Mouse (Mus musculus) embryonic stem cell, embryonic (primary cell): ENCODE data around the gene Arhgap9.

ENCODE experiments used
- CTCF ChIA-PET, 4 experiments: fragments of 300-600 bp in 2 of 4; fragments of 350-600 bp in 2 of 4; sonication (Branson Sonifier 250); formaldehyde crosslinking; loops; one replicate each; lab custom pipeline; 2022; ENCODE audit warnings: inconsistent platforms in 2 of 4; lab: Charles Lee
- POLR2A ChIA-PET, 4 experiments: fragments of 300-600 bp in 2 of 4; fragments of 350-600 bp in 2 of 4; sonication (Branson Sonifier 250); formaldehyde crosslinking; loops; one replicate each; lab custom pipeline; 2022; ENCODE audit warnings: antibody characterized with exemption in 4 of 4, inconsistent platforms in 1 of 4; lab: Charles Lee

Gene Arhgap9

DNA sequence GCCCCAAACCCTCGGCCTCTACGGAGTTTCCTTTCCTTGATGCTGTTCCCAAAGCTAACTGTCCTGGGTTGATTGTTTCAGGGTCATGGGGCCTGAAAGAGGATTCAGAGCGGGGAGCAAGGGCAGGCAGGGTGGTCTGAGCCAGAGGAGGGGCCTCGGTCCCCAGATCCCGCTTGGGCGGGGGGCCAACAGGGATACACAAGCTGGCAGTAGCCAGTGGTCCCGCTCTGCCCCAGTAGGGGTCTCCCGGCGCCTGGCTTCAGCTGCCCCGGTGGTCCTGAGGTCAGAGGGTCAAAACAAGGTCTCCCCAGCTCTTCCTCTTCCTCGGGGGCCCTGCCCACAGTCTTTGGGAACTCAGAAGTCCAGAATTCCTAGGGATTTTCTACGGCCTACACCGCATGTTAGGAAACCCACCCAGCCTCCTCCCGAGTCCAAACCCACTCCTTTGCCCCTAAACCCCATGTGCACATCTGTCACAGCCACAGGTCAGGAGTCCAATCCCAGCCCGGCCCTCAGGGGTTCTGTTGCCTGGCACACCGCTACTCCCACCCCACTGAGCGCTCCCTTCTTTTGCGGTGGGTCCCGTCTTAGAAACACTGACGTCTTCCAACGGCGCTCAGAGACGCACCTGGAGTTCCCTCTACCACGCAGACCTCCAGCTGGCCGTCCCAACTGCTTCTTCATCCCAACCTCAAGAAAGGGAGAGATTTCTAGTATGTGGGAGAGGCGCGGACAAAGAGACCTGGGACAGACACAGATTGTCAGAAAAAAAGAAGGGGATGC, 19.0 kb downstream of the Arhgap9 start:
- CTCF ChIA-PET, result interaction anchor here (0.9 to 13.4 kb wide), 9 partner anchors 9 to 336 kb away, joined by 3 to 180 read pairs (median 20); partner anchors contain the start of gene Arhgap9 (in 1 of the 4)

DNA sequence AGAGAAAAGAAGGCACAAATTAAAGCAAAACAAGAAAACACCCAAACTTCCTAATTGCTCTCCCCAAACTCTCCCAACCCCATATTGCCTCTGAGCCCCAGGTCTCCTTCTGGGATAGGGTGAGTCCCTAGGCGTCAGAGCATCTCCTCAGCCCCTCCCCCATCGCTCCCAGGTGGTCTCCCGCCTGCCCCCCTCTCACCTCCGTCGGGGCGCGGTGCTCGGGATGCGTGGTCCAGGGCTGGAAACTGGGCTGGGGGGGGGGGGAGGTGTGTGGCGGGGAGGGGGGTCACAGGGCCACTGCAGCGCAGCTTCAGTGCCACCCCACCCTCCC, 19.6 kb downstream of the Arhgap9 start:
- POLR2A ChIA-PET, result interaction anchor here in 3 of 4 experiments (0.6 to 5.7 kb wide), 17 partner anchors 9 to 1366 kb away, joined by 3 to 26 read pairs (median 5); partner anchors contain the start of gene Pip4k2c (in 1 of the 3)
- CTCF ChIA-PET, result interaction anchor here (0.6 to 13.4 kb wide), 15 partner anchors 9 to 338 kb away, joined by 3 to 180 read pairs (median 4); partner anchors contain the start of genes Arhgap9 (in 2 of the 4) and Agap2 (in 1 of the 4)

More for the DNA sequence above, 19.0 kb downstream of the Arhgap9 start:
- POLR2A ChIA-PET, result interaction anchor here in 3 of 4 experiments (0.7 to 6.4 kb wide), 14 partner anchors 9 to 170 kb away, joined by 3 to 46 read pairs (median 4); partner anchors contain the start of genes Mars (in 1 of the 3) and Pip4k2c (in 1 of the 3)

DNA sequence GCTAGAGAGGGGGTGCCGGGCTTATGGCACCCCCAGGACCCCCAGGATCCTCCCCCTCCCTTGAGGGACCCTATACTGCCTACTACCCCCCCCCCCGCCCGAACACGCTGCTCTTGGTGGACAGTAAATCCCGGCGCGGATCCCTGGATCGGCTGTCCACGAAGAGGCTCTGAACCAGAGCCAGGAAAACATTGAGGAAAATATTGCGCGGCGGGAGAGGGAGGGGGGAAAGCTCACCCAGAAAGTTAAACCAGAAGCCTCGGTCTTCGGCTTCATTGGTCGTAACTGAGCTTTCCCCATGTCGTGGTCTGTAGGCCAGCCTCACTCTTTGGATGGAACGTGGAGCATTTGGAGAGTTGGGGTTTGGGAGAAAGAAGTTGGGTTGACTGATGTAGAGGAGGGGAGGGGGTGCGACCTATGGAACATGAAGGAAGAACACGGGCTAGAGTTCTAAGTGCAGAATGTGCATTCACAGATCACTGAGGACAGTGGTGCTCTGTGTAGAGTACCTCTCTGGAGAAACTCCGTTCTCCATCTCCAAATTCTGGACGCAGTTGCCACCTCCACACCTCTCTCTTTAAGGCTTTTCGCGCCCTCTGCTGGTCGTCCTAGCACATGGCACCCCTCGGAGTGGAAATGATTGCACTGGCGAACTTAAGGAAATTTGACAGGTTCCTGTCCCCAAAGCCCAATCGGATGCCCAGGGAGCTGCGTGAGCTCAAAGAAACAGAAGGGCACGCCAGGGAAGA, 20.3 kb downstream of the Arhgap9 start, which contains the start of gene Gli1:
Gene Gli1 (minus strand): TSS at position 84 of the 749 bp plus-strand sequence.
- POLR2A ChIA-PET, result interaction anchor here in 3 of 4 experiments (0.6 to 4.6 kb wide), 20 partner anchors 8 to 1365 kb away, joined by 3 to 25 read pairs (median 4); partner anchors contain the start of gene Pip4k2c (in 2 of the 3)
- CTCF ChIA-PET, result interaction anchor here (0.6 to 13.4 kb wide), 16 partner anchors 8 to 337 kb away, joined by 3 to 180 read pairs (median 4); partner anchors contain the start of genes Arhgap9 (in 2 of the 4) and Agap2 (in 1 of the 4)

DNA sequence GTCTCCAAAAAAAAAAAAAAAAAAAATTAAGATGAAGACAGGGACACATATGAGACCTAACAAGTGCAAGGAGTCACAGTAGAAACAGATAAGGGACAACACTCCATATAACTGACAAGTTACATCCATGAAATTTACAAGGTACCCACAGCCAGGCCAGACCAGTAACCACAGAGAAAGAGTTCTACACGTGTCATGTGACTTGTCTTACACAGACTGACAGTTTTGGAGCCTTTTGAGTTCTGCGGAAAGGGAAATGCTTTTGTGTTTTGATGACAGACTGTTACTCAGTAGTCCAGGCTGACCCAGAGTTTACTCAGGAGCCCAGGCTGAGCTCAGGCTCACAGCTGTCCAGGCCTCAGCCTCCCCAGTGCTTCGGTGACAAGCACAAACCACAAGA, 21.3 kb downstream of the Arhgap9 start:
- CTCF ChIA-PET, result interaction anchor here (0.6 to 13.4 kb wide), 8 partner anchors 7 to 408 kb away, joined by 3 to 180 read pairs (median 5); partner anchors contain the start of gene Arhgap9 (in 2 of the 4)
- POLR2A ChIA-PET, result interaction anchor here in 2 of 4 experiments (1.3 to 4.6 kb wide), 4 partner anchors 8 to 371 kb away, joined by 4 to 25 read pairs (median 4); partner anchors contain the start of gene Pip4k2c (in 1 of the 2)

DNA sequence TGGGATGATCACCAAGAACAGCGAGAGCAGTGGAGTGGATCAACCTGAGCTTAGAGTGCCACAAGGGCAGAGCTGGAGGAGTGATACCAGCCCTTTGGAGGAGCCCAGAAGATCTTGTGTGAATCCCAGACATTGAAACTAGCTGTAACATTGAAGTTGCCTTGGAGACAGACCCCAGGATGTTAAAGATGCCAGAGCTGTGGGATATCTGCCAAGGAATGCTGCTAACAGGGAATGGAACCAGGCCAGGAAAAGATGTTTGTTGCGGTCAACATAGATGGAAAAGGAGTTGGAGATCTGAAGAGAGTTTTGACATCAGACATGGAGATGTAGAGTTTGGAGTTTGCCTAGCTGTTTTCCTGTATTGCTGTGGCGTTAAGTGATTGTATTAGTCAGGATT, 24.4 kb downstream of the Arhgap9 start:
- ChIA-PET POLR2A (no interaction called here), CTCF (interaction anchor here in 2 of 4 experiments (1.1 to 1.6 kb wide), 3 partner anchors 24 to 167 kb away, joined by 3 to 4 read pairs (median 3); partner anchors contain the start of gene R3hdm2 (in 1 of the 2))

DNA sequence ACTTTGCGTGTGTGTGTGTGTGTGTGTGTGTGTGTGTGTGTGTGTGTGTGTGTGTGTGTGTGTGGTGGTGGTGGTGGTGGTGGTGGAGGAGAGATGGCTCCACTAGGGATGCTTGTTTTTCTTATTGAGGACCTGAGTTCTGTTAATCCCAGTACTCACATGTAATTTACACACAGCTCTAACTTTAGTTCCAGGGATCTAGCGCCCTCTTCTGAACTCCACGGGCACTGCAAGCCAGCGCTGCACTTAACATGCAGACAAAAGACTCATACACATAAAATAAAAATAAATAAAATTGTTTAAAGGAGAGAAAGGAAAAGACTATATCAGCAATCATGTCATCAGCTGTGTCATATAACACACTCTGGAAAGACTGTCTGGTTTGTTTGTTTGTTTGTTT, 27.2 kb downstream of the Arhgap9 start:
- ChIA-PET CTCF (interaction anchor here (0.5 to 5.2 kb wide), 70 partner anchors 9 to 822 kb away, joined by 3 to 180 read pairs (median 4); partner anchors contain the start of genes Arhgap9 (in 2 of the 4), Inhbc (in 2 of the 4), Atp5b (in 1 of the 4) and Gli1 (in 1 of the 4)), POLR2A (interaction anchor here (0.5 to 6.0 kb wide), 20 partner anchors 9 to 1150 kb away, joined by 3 to 46 read pairs (median 3); partner anchors contain the start of genes Gli1 (in 1 of the 4) and Os9 (in 1 of the 4))

DNA sequence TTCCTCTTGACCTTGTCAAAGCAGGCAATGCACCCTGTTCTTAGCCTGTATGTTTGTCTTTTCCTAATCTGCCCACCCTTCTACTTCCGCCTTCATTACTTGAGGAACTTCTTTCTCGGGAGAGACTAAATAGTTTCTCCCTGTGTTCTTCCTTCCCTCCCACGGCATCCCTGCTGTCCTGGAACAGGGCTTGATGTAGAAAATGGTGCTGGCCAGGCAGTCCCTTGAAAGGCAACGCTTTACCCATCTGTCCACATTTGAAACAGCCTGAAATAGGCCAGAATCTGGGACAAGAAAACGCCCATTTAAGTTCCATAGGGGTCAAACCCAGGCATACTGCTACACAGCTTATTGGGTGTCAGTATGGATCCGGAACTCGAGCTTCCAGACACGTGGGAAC, 28.0 kb downstream of the Arhgap9 start:
- POLR2A ChIA-PET, result interaction anchor here in 3 of 4 experiments (1.1 to 6.0 kb wide), 15 partner anchors 8 to 318 kb away, joined by 4 to 46 read pairs (median 6); partner anchors contain the start of genes Gli1 (in 3 of the 3), Mars (in 1 of the 3), Nab2 (in 1 of the 3) and R3hdm2 (in 1 of the 3)
- CTCF ChIA-PET, result interaction anchor here (0.6 to 5.2 kb wide), 53 partner anchors 8 to 538 kb away, joined by 3 to 180 read pairs (median 4); partner anchors contain the start of genes Gli1 (in 3 of the 4), Arhgap9 (in 2 of the 4), Gpr182 (in 1 of the 4) and Inhbc (in 1 of the 4)

DNA sequence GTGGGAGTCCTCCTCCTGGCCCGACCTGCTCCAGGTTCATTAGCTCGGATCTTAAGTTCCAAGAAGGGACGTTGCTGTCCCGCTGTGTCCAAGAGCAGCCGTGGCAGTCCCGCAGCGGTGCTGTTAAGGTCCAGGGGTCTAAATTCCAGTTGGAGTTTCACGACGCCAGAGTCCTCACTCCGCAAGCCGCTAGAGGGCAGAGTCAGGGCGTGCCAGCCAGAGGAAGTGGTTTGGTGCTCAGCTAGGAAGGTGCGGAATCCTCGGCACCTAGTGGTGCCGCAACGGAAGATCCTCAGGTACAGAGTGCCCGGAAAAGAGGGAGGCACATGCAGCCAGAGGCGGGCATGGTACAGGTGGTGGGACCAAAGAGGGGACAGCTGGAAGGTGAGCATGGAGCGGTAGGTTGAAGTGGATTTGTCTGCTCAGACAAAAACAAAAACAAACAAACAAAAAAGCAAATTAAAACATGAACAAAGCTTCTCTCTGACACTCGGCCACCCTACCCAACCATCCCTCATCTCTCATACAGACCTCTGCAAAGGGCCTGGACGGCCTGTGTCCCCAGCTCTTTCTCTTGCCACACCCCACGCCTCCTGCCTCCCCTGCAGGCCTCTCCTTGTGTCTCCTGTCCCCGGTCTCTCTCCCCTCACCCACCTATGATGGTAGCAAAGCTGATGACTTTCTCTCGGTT, 29.0 kb downstream of the Arhgap9 start:
- POLR2A ChIA-PET, result interaction anchor here (0.5 to 6.0 kb wide), 30 partner anchors 9 to 445 kb away, joined by 3 to 46 read pairs (median 4); partner anchors contain the start of genes Gli1 (in 3 of the 4), R3hdm2 (in 2 of the 4), Arhgap9 (in 1 of the 4) and Inhbc (in 1 of the 4)
- CTCF ChIA-PET, result interaction anchor here (0.5 to 5.2 kb wide), 73 partner anchors 9 to 658 kb away, joined by 3 to 180 read pairs (median 4); partner anchors contain the start of genes Gli1 (in 3 of the 4), Arhgap9 (in 2 of the 4), B4galnt1 (in 1 of the 4) and Gpr182 (in 1 of the 4)

DNA sequence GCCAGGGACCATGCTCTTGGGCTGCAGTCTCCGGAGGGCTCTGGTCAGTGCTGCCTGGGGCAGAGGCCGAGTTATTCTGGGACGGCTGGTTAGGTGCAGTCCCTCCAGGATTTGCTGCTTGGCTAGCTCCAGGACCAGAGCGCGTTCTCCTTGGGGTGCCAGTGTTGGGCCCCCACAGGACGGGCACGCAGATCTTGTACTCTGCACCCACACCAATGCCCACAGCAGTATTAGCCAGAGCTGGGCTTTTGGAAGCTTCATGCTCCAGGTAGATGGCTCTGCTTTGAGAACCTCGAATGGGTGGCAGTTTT, 29.5 kb downstream of the Arhgap9 start:
- CTCF ChIA-PET, result interaction anchor here (0.6 to 5.2 kb wide), 60 partner anchors 9 to 1595 kb away, joined by 3 to 180 read pairs (median 4); partner anchors contain the start of genes Gli1 (in 3 of the 4), Arhgap9 (in 2 of the 4), B4galnt1 (in 1 of the 4) and Inhbc (in 1 of the 4)

DNA sequence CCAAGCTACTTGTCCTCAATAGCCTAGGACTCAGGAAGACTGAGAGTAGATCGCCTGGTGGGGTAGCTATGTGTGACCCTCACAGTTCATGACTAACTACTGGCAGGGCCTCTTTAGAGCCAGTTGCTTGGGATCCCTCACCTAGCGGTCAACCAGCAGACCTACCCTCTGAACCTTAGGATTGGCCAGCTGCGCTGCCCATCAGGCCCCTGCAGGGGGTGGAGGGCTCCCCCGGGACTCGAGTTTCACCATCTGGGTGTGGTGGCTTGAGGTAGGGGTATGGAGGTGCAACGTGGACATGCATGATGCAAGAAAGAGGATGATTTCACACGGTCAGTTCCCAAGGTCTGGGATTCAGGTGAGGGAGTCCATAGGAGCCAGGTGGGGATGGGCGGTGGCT, 30.0 kb downstream of the Arhgap9 start:
- POLR2A ChIA-PET, result interaction anchor here in 3 of 4 experiments (0.6 to 6.0 kb wide), 21 partner anchors 10 to 446 kb away, joined by 3 to 46 read pairs (median 5); partner anchors contain the start of genes Gli1 (in 3 of the 3), R3hdm2 (in 2 of the 3), Arhgap9 (in 1 of the 3) and B4galnt1 (in 1 of the 3)
- CTCF ChIA-PET, result interaction anchor here (0.5 to 5.2 kb wide), 30 partner anchors 10 to 1594 kb away, joined by 3 to 180 read pairs (median 4); partner anchors contain the start of genes Gli1 (in 3 of the 4), Arhgap9 (in 1 of the 4), B4galnt1 (in 1 of the 4) and Inhbc (in 1 of the 4)

More for the DNA sequence above, 29.5 kb downstream of the Arhgap9 start:
- POLR2A ChIA-PET, result interaction anchor here in 3 of 4 experiments (0.5 to 6.0 kb wide), 28 partner anchors 9 to 445 kb away, joined by 3 to 46 read pairs (median 4); partner anchors contain the start of genes Gli1 (in 3 of the 3), R3hdm2 (in 2 of the 3), Arhgap9 (in 1 of the 3) and B4galnt1 (in 1 of the 3)

DNA sequence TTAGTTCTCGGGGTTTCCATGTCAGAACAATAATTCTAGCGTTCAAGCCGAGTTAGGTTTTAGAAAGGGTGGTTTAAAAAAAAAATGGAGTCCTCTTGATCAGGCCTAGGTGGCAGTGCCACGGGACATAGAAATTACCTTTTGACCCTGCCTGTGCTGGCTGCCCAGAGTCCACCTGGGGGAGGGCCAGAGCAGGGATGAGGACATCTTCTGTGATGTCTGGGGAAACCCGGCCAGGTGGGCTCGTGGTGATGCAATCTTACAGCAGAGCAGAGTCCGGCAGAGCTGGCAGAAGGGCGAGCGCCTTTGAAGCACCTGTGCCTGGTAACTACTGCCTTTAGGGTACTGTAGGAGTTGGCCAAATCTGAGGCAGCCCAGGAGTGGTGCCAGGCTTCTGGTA, 30.4 kb downstream of the Arhgap9 start:
- POLR2A ChIA-PET, result interaction anchor here in 3 of 4 experiments (1.0 to 6.0 kb wide), 11 partner anchors 12 to 187 kb away, joined by 3 to 46 read pairs (median 6); partner anchors contain the start of genes Gli1 (in 2 of the 3), B4galnt1 (in 1 of the 3), Mars (in 1 of the 3) and R3hdm2 (in 1 of the 3)
- CTCF ChIA-PET, result interaction anchor here in 3 of 4 experiments (0.5 to 5.2 kb wide), 18 partner anchors 10 to 304 kb away, joined by 3 to 180 read pairs (median 3); partner anchors contain the start of genes Gli1 (in 2 of the 3), Arhgap9 (in 1 of the 3), Inhbc (in 1 of the 3) and Ndufa4l2 (in 1 of the 3)

DNA sequence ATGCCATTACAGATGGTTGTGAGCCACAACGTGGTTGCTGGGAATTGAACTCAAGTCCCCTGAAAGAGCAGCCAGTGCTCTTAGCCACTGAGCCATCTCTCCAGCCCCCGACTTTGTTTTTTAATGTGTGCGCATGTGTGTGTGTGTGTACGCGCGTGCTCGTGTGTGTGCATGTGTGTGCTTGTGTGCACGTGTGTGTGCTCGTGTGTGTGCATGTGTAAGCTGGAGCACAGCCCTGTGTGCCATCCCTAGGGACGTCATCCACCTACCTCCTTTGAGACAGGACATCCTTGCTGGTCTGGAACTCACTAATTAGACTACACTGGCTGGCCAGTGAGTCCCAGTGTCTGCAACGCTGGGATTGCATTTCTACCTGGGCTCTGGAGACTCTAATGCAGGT, 31.0 kb downstream of the Arhgap9 start:
- ChIA-PET POLR2A (interaction anchor here in 1 of 4 experiments (6.0 kb wide), 1 partner anchor 15 kb away, joined by 46 read pairs; no protein-coding TSS in a partner anchor), CTCF (interaction anchor here in 1 of 4 experiments (5.2 kb wide), 1 partner anchor 17 kb away, joined by 180 read pairs; the partner anchor contains the start of gene Gli1)

DNA sequence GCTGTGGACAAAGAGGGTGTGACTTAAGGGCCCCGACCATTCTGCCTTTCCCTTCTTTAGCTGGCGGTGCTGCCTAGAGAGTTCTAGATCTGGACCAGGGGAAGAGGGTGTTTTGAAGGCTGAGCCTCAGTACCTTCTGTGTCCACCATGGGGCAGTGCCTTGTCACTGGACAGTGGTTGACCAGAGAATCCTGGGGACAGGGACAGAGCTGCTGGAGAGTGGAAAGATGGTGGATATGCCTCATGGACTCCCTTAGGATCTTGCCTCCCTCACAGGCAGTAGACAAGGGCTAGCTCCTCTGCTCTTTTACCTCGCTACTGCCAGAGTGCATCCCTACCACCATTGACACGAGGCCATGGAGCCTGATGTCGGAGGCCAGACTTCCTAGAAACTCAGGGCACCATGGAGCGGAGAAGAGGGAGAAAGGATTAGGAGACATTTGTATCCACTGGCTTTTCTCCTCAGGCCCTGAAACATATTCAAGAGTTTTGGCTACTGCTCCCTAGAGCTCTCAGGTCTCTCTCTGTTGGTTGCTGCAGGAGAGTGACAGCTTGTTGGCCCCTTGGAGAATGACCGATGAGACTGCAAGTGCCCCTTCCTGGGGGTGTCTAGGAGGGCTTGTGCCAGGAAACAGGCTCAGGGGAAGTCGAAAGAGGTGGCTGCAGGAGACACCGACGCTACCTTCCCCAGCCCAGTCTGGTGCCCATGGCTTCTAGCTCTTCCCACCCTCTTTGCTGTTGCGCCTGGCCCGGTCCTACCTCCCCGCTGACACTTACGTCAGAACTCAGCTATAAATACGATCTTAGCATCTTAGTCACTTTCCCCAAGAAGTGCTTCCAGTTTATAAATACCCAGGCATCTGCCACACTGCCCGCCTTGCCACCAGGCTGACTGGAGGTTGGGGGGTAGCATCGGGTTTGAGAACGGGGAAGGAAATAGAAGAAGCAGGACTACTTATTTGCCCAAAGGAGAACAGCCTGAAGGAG, 32.4 kb downstream of the Arhgap9 start, which contains the start of gene Inhbe:
Gene Inhbe (minus strand): TSS at position 503 of the 987 bp plus-strand sequence.
- CTCF ChIA-PET, result interaction anchor here in 1 of 4 experiments (0.5 to 1.6 kb wide), 5 partner anchors 15 to 225 kb away, joined by 3 to 5 read pairs (median 4); no protein-coding TSS in a partner anchor
- POLR2A ChIA-PET, result interaction anchor here in 3 of 4 experiments (0.6 to 6.0 kb wide), 6 partner anchors 12 to 390 kb away, joined by 3 to 46 read pairs (median 5); no protein-coding TSS in a partner anchor

DNA sequence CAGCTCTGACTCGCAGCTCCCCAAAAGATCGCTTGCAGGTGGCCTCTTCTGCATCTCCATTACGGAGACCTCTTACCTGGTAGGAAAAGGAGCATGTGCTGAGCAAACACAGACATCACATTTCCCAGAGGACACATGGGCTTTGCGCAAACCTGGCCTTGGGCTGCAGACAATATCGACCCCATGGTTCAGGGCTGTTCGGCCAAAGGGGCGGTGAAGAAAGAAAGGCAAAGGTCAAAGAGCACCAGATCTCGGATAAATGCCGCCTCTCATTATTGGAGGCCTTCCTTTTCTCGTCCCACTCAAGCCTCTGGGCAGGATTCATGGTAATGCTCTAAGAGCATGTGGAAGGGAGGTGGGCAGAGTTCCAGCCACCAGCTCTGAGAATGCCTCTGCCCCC, 33.6 kb downstream of the Arhgap9 start:
- CTCF ChIA-PET, result interaction anchor here in 1 of 4 experiments (1.6 kb wide), 1 partner anchor 17 kb away, joined by 4 read pairs; no protein-coding TSS in a partner anchor
- POLR2A ChIA-PET, result interaction anchor here in 1 of 4 experiments (0.5 to 0.8 kb wide), 2 partner anchors 14 to 670 kb away, joined by 3 read pairs; no protein-coding TSS in a partner anchor
